Mouse (Mus musculus) cortical plate, adult 2 months (tissue): Measurements from ENCODE around the gene Morn4. TPM values are rescaled to one million over a fixed set of nuclear protein-coding genes. Genes with fewer than 3 reads are reported as not detected.

Source experiments
- H3K27ac ChIP-seq: fragments of 200-500 bp; 2 replicates; pipeline ENCODE4 v1.5.1; 2012; ENCODE audit warnings: low read length, control low read depth, inconsistent platforms; ENCODE audit not compliant: insufficient read depth
- H3K4me1 ChIP-seq: fragments of 200-500 bp; 2 replicates; pipeline ENCODE4 v1.6.1; 2011; ENCODE audit warnings: low read length; ENCODE audit not compliant: control insufficient read depth, insufficient read depth
- H3K4me3 ChIP-seq: fragments of 200-500 bp; 2 replicates; pipeline ENCODE4 v1.5.1; 2011; ENCODE audit warnings: mild to moderate bottlenecking, low read length, control low read depth; ENCODE audit not compliant: insufficient read depth
- CTCF ChIP-seq: fragments of 200-500 bp; IDR thresholded peaks from 2 replicates; pipeline ENCODE4 v1.5.1; 2011; ENCODE audit warnings: mild to moderate bottlenecking, control low read depth, low read length; ENCODE audit not compliant: insufficient read depth; ENCODE audit errors: extremely low read depth
- POLR2A ChIP-seq: fragments of 200-500 bp; IDR thresholded peaks from 2 replicates; pipeline ENCODE4 v1.6.1; 2011; ENCODE audit warnings: mild to moderate bottlenecking, low read length, control low read depth; ENCODE audit not compliant: insufficient read depth; ENCODE audit errors: extremely low read depth
- polyA plus RNA-seq: library from polyadenylated mRNA; depleted of rRNA; stranded (reverse); fragments of >200 nt; gene quantifications from 2 replicates; pipeline ENCODE4 v1.2.3, GENCODE M21; 2012

Gene Morn4
- polyA plus RNA-seq, 1 experiment: 91.9 TPM

DNA sequence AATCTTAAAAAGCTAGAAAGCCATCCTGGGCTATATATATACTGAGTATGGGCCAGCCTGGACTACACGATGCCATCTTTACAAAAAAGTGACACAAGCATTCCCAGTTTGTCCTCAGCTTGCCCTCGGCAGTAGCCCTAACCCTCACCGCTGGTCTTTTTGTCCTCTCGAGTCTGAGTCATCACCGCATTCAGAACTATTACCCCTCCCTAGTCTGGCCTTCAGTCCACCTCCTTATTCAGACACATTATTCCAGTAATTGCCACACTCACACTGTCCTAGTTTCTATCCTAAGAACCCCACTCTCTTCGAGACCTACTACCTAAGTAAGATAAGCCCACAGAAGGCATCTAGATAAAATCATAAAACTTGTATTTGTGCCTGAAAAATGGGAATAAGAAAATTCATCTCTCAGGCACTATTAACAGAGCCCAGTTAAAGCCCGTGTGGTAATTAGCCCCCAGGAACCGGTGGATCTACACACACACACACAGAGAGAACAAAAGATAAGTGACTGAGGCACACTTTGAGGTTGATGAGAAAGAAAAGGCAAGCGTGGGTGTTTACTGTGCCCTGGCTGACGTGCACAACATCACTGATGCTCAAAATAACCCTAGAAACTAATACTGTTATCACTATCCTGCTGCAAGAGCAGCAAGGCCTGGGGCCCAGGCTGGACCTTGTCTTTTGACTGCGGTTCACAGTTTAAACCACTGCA is 39.5 kb upstream of the Morn4 start:
- TF ChIP-seq POLR2A (no peak), CTCF (no peak)
- H3K4me3 ChIP-seq: no peak overlapping the region
- peaks cover 4% of the 10 kb centered on the region for H3K4me1 ChIP-seq
- H3K27ac ChIP-seq: no peak overlapping the region

DNA sequence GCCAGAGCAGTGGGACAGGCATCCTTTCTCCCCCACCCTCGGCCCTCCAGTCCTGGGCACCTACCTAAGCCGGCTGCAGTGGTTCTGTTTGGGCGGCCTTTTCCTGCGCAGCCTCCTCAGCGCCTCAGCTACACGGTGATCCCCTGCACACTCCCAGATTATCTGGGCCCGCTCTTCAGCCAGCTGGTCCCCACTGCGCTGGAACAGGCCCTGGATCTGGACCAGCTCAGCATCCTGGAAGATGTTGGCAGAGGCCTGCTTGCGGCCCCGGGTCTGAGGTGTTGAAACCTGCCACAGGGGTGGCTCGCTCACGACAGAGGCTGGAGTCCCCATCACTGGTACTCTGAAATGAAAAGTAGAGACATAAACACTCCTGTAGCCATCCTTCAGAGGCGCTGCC is 38.5 kb upstream of the Morn4 start:
- no peak overlapping the region for H3K27ac ChIP-seq
- H3K4me1 ChIP-seq: peaks cover 4% of the 10 kb centered on the region
- H3K4me3 ChIP-seq: no peak overlapping the region
- TF ChIP-seq POLR2A: no peak
- TF ChIP-seq CTCF: no peak

DNA sequence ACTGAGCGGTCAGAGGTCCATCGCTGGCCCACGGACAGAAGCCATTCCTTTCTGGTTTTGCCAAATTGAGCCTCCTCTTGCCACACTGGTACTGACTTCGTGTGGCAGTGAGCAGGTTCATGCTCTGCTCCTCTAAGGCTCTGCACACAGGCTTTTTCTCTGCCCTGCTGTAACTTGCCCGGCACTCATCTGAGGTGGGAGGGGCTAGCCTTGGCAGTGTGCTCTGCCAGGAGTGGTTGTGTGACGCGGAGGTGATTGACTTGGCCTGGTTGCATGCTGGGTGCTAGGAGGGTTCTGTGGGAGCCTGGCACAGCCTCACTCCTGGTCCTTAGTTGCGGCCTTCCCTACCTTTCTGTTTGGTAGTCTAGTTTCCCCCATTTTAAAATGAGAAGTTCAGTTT is 34.3 kb upstream of the Morn4 start:
- no peak for TF ChIP-seq CTCF
- no peak for TF ChIP-seq POLR2A
- H3K27ac ChIP-seq: no peak overlapping the region
- no peak overlapping the region for H3K4me3 ChIP-seq
- no peaks in the 10 kb centered on the region for H3K4me1 ChIP-seq

DNA sequence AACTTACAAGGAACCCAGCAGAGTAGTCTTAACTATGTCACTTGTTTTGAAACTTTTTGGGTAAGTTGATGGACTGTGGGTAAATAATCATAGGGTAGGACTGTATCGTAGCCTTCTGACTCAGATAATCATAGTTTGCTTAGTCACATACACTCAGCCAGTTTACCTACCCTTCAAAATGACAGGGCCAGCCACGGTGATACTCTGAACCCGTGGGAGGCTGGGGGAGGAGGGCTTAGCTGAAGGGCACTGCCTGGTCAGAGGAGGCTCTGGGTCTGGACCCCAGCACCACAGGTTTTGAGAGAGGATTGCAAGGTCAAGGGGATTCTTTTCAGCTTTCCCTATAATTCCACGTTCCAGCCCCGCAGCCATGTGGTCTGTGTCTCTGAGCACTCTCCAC is 32.4 kb upstream of the Morn4 start:
- no peak overlapping the region for H3K27ac ChIP-seq
- no peaks in the 10 kb centered on the region for H3K4me1 ChIP-seq
- H3K4me3 ChIP-seq: no peak overlapping the region
- TF ChIP-seq POLR2A: no peak
- no peak for TF ChIP-seq CTCF

DNA sequence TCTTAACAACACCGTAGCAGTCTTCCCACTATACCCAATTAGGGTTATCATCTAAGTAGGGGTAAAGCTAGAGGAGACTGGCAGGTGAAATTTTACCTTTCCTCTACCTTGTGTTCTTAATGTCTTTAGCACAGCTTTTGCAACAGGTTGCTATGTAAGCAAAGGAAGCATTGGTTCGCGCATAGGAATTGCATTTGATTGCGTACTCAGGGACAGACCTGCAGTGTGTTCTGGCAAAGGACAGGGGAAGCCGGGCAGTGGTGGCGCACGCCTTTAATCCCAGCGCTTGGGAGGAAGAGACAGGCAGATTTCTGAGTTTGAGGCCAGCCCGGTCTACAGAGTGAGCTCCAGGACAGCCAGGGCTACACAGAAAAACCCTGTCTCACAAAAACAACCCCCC is 32.0 kb upstream of the Morn4 start:
- Histone ChIP-seq H3K27ac (no peak overlapping the region), H3K4me1 (no peaks in the 10 kb centered on the region), H3K4me3 (no peak overlapping the region)
- no peak for TF ChIP-seq POLR2A
- TF ChIP-seq CTCF: no peak

DNA sequence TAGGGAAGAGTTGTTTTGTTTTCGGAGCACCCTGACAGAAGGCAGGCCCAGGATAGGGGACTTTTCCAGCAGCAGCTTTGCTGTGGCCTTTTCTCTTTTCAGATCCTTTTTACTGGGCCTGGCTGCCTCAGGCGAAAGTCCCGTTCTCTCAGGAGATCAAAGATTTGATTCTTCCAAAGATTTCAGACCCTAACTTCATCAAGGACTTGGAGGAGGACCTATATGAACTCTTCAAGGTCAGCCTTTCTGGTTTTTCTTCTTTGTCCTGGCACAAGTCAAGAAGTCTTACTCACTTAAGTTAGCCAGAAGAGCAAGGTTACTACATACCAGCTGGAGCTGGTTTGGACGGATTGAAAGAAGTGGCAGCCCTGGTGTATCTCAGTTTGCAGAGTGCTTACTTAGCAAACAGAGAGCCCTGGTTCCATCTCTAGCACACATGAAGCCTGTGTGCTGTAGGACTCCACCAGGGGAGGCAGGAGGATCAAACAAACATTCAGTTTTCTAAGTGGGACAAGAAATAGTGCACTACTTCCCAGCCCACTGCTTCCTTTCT is 29.7 kb upstream of the Morn4 start:
- TF ChIP-seq POLR2A (no peak), CTCF (no peak)
- Histone ChIP-seq H3K4me3 (no peak overlapping the region), H3K27ac (no peak overlapping the region), H3K4me1 (no peaks in the 10 kb centered on the region)

DNA sequence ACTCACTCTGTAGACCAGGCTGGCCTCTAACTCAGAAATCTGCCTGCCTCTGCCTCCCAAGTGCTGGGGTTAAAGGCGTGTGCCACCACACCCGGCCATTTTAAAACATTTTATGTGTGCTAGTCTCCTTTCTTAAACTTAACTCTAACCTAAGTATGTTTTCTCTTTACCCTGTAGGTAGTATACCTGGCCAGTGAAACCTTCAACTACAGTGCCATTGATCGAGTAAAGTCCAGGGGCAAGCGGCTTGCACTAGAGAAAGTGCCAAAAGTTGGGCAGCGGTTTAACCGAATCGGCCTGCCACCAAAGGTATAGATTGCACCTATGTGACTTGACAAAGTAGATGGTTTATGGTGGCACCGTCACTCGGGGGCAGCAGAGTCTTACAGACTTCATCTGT is 18.5 kb upstream of the Morn4 start:
- Histone ChIP-seq H3K27ac (no peak overlapping the region), H3K4me1 (no peaks in the 10 kb centered on the region; the same call in 1 of the 2 replicates), H3K4me3 (no peak overlapping the region)
- TF ChIP-seq CTCF (no peak), POLR2A (no peak)

DNA sequence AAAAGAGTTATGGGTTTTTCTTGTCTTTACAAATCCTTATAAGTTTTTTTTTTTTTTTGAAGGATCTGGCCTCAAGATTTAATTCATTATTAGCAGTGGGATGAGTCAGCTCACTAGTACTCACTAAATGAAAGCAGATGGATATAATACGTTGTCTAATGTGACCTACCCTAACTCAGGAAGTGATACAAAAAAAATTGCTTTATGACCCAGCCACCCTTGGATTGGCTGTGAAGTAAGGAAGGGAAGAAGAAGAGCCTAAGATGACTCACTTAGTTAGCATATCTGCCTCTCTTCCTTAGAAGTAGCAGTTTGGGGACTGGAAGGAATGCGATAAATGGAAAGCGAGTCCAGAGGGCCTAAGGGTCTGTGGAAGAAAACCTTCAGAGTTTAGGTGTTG is 13.2 kb upstream of the Morn4 start:
- no peaks in the 10 kb centered on the region for H3K4me1 ChIP-seq
- H3K27ac ChIP-seq: no peak overlapping the region
- no peak overlapping the region for H3K4me3 ChIP-seq
- TF ChIP-seq CTCF (no peak), POLR2A (no peak)

DNA sequence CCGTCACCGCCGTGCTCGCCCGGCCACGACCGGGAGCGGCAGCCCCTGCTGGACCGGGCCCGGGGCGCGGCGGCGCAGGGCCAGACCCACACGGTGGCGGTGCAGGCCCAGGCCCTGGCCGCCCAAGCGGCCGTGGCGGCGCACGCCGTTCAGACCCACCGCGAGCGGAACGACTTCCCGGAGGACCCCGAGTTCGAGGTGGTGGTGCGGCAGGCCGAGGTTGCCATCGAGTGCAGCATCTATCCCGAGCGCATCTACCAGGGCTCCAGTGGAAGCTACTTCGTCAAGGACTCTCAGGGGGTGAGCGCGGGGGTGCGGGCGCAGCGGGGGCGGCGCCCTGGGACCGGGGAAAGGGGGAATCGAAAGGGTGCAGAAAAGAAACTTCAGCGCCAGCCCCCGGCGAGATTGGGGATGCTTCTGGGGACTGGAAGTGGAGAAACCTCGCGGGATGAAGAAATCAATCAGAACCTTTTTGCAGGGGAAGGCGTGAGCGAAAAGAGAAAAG is 4.5 kb upstream of the Morn4 start:
- H3K4me1 ChIP-seq: peaks cover 1% of the 10 kb centered on the region; the same call in 1 of the 2 replicates
- H3K4me3 ChIP-seq: peak overlapping the region; percentile 37
- H3K27ac ChIP-seq: no peak overlapping the region
- no peak for TF ChIP-seq CTCF
- no peak for TF ChIP-seq POLR2A
